Comparison of ENCODE assay signal across 25 mouse cellular contexts in genomic region chr13:24136836-24137235, GRCm38 (mm10).
"Had no signal": no experiment of that assay in that cellular context is flagged by ENCODE, and none has a peak within 500 bp of the region (broad histone marks: within the 10 kb centered on the region; RNA-seq: fewer than 3 reads in every experiment).

No protein-coding gene starts in this region.

- H3K9ac ChIP-seq: heart, embryonic 13.5 days; heart, embryonic 15.5 days; hindbrain, embryonic 14.5 days; intestine, embryonic 15.5 days; limb, embryonic 12.5 days; liver, embryonic 13.5 days; liver, embryonic 15.5 days had no signal

- H3K27me3 ChIP-seq: intestine, embryonic 15.5 days; limb, embryonic 12.5 days had no signal

- H3K4me2 ChIP-seq: heart, embryonic 11.5 days; heart, embryonic 13.5 days; heart, embryonic 15.5 days; hindbrain, embryonic 14.5 days; intestine, embryonic 15.5 days; limb, embryonic 12.5 days; liver, embryonic 11.5 days; liver, embryonic 13.5 days; liver, embryonic 15.5 days had no signal

- H3K4me1 ChIP-seq: liver, embryonic 13.5 days had no signal

- ATAC-seq: inflammation-experienced regulatory T-cells, adult 6 months; intestine, embryonic 15.5 days; intestine, postnatal 0 days had no signal

- DNase-seq: gastrocnemius, adult 2 months; gastrocnemius, postnatal 10 days; gastrocnemius, postnatal 25 days; heart, postnatal 14 days; heart, postnatal 4 days; kidney, adult 18-20 months; kidney, adult 8-10 months; kidney, postnatal 10 days; kidney, postnatal 25 days; kidney, postnatal 4 days; liver; liver, embryonic 13.5 days had no signal

- H3K36me3 ChIP-seq: heart, embryonic 13.5 days; heart, embryonic 15.5 days; intestine, embryonic 15.5 days; limb, embryonic 10.5 days; liver, embryonic 13.5 days; liver, embryonic 15.5 days had no signal

- H3K9me3 ChIP-seq: heart, embryonic 13.5 days; heart, embryonic 15.5 days; intestine, embryonic 15.5 days; limb, embryonic 10.5 days; limb, embryonic 12.5 days; liver, embryonic 13.5 days; liver, embryonic 15.5 days had no signal

- H3K4me3 ChIP-seq: gastrocnemius, adult 2 months; heart, embryonic 13.5 days; heart, embryonic 15.5 days; intestine, embryonic 15.5 days; layer of hippocampus, adult 2 months; left cerebral cortex, adult 2 months; limb, embryonic 10.5 days; limb, embryonic 12.5 days; liver, embryonic 13.5 days; liver, embryonic 15.5 days had no signal

- H3K27ac ChIP-seq: gastrocnemius, adult 2 months; heart, embryonic 13.5 days; heart, embryonic 15.5 days; intestine, embryonic 15.5 days; left cerebral cortex, adult 2 months; limb, embryonic 10.5 days; limb, embryonic 12.5 days; liver, embryonic 13.5 days; liver, embryonic 15.5 days had no signal
